Mouse (Mus musculus) midbrain, postnatal 0 days (tissue): ENCODE measurements at regions not wholly inside any gene's neighbourhood (a gene's known extent, or its start where the extent isn't known, plus 50 kb on each side); places are given as distances from the start of the nearest gene placed in this dataset.

Source experiments
- ATAC-seq: fragments of 200-750 bp; cut with Nextera tagmentation; 2 replicates; pipeline ENCODE4 v1.8.0; 2017; ENCODE audit warnings: moderate number of reproducible peaks, mild to moderate bottlenecking, moderate TSS enrichment, moderate library complexity; ENCODE audit not compliant: low FRiP score
- DNase-seq: peaks from one replicate; pipeline ENCODE4 v3.0.0-alpha.2; 2015; ENCODE audit warnings: low spot score
- H3K27ac ChIP-seq: fragments of 300-500 bp; sonication (generic); 2 replicates; pipeline ENCODE4 v1.5.1; 2014; ENCODE audit warnings: low read depth, mild to moderate bottlenecking, low read length, mixed read lengths
- H3K27me3 ChIP-seq: fragments of 300-500 bp; sonication (generic); 2 replicates; pipeline ENCODE4 v1.6.1; 2014; ENCODE audit warnings: low read length, control low read depth, mixed read lengths; ENCODE audit not compliant: insufficient read depth
- H3K36me3 ChIP-seq: fragments of 300-500 bp; sonication (generic); 2 replicates; pipeline ENCODE4 v1.6.1; 2014; ENCODE audit warnings: low read length, control low read depth, mixed read lengths; ENCODE audit not compliant: insufficient read depth
- H3K4me1 ChIP-seq: fragments of 300-500 bp; sonication (generic); 2 replicates; pipeline ENCODE4 v1.6.1; 2014; ENCODE audit warnings: mild to moderate bottlenecking, control low read depth, antibody characterized with exemption, low read length, mixed read lengths; ENCODE audit not compliant: insufficient read depth
- H3K4me2 ChIP-seq: fragments of 300-500 bp; sonication (generic); 2 replicates; pipeline ENCODE4 v1.6.1; 2014; ENCODE audit warnings: low read depth, mild to moderate bottlenecking, low read length, mixed read lengths; ENCODE audit not compliant: poor library complexity, severe bottlenecking
- H3K4me3 ChIP-seq: fragments of 300-500 bp; sonication (generic); 2 replicates; pipeline ENCODE4 v1.5.1; 2014; ENCODE audit warnings: low read depth, mild to moderate bottlenecking, low read length, moderate library complexity
- H3K9ac ChIP-seq: fragments of 300-500 bp; sonication (generic); replicated peaks from 2 replicates; pipeline ENCODE4 v1.6.1; 2014; ENCODE audit warnings: mild to moderate bottlenecking, low read length, moderate library complexity, mixed read lengths; ENCODE audit not compliant: poor library complexity, severe bottlenecking
- H3K9me3 ChIP-seq: fragments of 300-500 bp; sonication (generic); 2 replicates; pipeline ENCODE4 v1.6.1; 2016; ENCODE audit warnings: low read length, control low read depth
- CTCF ChIP-seq: IDR thresholded peaks from 2 replicates; pipeline ENCODE4 v1.5.1; 2016; ENCODE audit warnings: antibody characterized with exemption, mild to moderate bottlenecking
- WGBS: fragments of 180-500 bp; shearing (Covaris S2); extraction: QIAGEN DNeasy Blood & Tissue Kit; methylation state at CpG from one replicate; pipeline ENCODE4 v1.1.7; 2014; 5-methylcytosine and 5-hydroxymethylcytosine counted together

DNA sequence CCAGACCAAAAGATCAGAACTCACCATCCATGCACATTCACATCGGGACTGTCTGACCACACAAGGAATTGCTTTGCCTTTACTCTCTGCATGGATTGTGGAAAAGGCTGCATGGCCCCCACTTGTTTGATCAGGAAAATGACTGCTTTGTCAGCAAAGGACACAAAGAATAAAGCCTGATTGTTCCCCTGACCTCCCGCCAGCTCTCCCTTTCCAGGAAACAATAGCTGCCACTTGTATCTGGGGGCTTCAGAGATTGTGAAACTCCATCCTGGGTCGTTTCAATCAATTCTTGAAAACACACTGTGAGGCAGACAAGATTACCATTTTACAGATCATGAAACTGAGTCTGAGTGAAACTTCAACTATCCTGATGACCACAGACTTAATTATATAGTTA lies 70.7 kb downstream of the Zic3 start:
- Histone ChIP-seq H3K9me3 (no peaks in the 10 kb centered on the region), H3K36me3 (no peaks in the 10 kb centered on the region), H3K4me2 (no peak overlapping the region), H3K9ac (no peak overlapping the region), H3K27me3 (no peaks in the 10 kb centered on the region), H3K27ac (no peak overlapping the region), H3K4me3 (no peak overlapping the region), H3K4me1 (no peaks in the 10 kb centered on the region)
- no peak for TF ChIP-seq CTCF
- ATAC-seq (no peak), DNase-seq (no peak)
- WGBS = 29% methylated on average over 3 of the region's 3 CpGs

DNA sequence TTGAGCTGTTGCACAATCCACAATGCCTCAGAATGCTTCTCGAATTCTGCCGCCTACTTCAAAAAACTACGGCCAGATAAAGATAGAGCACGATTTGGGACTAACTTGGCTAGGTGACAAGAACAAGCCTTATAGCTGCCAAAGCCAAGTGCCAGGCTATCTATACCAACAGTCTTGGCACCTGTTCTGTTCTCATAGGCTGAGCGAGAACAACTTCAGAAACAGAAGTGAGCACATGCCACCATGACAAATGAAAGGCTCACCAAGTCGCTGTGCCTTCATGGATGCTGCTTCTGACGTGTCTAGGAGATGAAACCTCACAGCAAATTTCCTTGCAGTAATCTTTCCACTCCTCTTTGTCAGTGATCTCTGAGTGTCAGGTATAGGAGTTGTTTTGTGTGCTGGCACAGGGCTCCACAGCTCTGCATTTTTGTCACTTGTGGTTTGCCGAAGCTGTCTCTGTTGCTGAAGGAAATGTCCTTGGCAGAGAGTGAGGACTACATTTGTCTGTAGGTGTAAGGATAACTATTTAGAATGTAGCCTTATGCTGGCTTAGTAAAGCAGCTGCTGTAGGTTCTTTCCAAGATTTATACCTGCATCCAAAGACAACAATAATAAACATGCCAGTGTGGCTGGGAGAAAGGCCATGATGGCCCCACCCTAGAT lies 95.4 kb downstream of the Zic3 start:
- no peak for TF ChIP-seq CTCF
- WGBS = 83% methylated on average over 8 of the region's 8 CpGs

DNA sequence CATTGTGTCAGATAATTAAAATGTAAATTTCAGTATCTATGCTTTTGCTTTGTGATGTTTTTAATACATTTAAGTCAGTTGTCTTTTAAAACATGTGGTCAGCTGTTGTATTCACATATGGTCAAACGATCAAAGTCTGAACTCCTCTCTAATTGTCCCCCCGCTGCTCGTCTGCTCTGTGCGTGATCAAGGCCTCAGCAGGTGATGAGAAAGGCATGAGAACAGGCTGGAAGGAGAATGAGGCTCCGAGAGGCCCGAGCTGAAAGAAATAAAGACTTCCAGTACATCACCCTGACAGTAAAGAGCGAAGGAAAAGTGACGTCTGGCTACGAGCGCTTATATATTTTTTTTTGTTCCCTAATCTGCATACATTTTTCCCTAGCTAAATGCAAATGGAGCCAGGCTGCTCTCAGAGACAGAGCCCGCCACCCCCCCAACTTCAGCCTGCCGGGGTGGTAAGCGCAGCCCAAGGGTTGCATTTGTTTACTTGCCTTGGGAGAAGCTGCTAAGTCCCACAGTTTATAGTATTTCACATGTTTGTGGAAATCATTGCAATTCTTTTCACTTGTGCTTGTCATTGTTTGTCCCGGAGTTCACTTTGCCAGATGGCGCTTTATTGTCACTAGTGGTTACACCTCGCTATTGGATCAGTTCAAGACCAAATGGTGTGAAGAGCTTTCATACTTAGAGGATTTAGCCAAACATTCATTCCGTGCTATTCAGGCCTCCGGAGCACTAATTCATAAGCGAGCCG lies 133.0 kb downstream of the Zic3 start:
- WGBS = 26% methylated on average over 20 of the region's 20 CpGs
- no peaks in the 10 kb centered on the region for H3K36me3 ChIP-seq
- H3K9me3 ChIP-seq = no peaks in the 10 kb centered on the region
- H3K27ac ChIP-seq = no peak overlapping the region
- H3K27me3 ChIP-seq = no peaks in the 10 kb centered on the region
- no peak for TF ChIP-seq CTCF
- ATAC-seq (no peak), DNase-seq (peak; percentile 32)
- H3K4me3 ChIP-seq = peak overlapping the region; percentile 17
- peak overlapping the region; percentile 40 for H3K4me2 ChIP-seq
- no peak overlapping the region for H3K9ac ChIP-seq
- no peaks in the 10 kb centered on the region for H3K4me1 ChIP-seq

More for the DNA sequence above, 95.4 kb downstream of the Zic3 start:
- H3K4me1 ChIP-seq = no peaks in the 10 kb centered on the region
- no peak overlapping the region for H3K27ac ChIP-seq
- ATAC-seq = no peak
- H3K36me3 ChIP-seq = no peaks in the 10 kb centered on the region
- H3K9ac ChIP-seq = no peak overlapping the region
- no peak overlapping the region for H3K4me3 ChIP-seq
- no peaks in the 10 kb centered on the region for H3K27me3 ChIP-seq
- no peak overlapping the region for H3K4me2 ChIP-seq
- no peaks in the 10 kb centered on the region for H3K9me3 ChIP-seq
- no peak for DNase-seq

DNA sequence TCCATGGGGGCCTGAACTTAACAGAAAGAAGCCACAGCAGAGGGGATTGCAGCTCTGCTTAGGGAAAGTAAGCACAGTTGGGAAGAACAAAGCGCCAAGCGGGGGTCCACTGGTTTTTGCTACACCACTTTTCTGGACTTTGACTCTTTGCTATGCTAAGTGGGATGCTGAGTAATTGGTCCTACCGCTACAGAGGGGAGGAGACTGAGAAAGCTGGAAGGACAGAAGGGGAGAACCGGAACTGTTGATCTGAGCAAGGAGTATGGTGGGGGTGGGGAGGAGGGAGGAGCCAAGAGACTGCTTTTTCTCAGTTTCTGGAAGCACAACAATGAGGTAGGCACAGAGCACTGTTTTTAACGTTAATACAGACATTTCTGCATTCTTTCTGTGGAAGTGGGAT lies 134.9 kb downstream of the Zic3 start:
- no peak for DNase-seq
- Histone ChIP-seq H3K9me3 (no peaks in the 10 kb centered on the region), H3K27ac (no peak overlapping the region), H3K4me1 (no peaks in the 10 kb centered on the region), H3K36me3 (no peaks in the 10 kb centered on the region), H3K9ac (no peak overlapping the region), H3K27me3 (no peaks in the 10 kb centered on the region), H3K4me2 (no peak overlapping the region), H3K4me3 (no peak overlapping the region)
- 45% methylated on average over 5 of the region's 5 CpGs for WGBS
- no peak for TF ChIP-seq CTCF
- no peak for ATAC-seq

DNA sequence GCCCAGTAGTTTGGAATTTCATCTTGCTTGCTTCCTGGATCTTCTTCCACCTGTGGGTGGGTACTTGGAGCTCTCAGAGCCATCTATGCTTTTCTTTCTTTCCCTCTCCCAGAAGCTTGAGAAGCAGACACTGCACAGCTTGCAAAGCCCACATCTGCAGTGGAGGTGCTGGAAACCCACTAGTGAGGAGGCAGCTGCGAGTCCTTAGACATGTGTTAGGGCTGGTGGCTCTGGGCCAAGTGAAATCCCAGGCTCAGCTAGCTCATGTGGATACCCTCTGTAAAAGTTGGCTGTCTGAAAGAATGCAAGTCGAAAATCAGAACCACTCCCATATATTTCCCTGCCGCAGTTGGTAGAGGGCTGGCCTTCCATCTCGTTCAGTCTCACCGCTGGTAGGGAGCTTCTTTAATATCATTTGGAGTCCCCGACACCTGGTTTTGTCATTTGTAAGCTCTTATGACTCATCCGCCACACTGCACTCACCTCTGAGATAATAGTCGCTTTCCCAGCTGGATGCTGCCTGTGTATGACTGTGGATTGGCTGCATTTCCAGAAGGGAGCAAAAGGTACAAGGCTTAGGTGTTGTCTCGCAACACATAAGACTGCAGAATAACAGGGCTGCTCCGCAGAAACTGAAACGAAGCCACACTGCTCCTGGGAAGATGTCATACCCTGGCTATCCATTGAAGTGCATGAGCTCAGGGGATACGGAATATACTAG lies 143.8 kb downstream of the Zic3 start:
- Histone ChIP-seq H3K36me3 (no peaks in the 10 kb centered on the region), H3K9me3 (no peaks in the 10 kb centered on the region), H3K4me1 (no peaks in the 10 kb centered on the region), H3K9ac (no peak overlapping the region), H3K4me2 (no peak overlapping the region), H3K27ac (no peak overlapping the region), H3K27me3 (no peaks in the 10 kb centered on the region), H3K4me3 (no peak overlapping the region)
- no peak for DNase-seq
- TF ChIP-seq CTCF = no peak
- ATAC-seq = no peak
- WGBS = 76% methylated on average over 12 of the region's 12 CpGs

DNA sequence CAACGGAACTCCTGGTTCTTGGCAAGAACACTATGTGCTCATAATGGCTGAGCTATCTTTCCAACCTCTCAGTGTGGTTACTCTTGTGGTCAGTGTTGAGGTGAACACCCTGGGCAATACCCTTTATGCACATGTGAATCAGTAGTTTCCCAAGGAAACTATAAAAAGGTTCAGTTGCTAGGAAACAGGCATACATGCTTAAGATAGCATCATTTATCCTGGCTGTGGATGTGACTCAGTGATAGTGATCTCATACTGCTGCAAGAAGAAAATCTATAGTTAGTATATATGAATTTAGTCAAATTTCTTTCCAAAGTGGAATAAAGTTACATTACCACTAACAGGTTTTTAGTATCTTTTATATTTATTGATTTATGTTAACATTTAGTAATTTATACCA lies 151.8 kb downstream of the Zic3 start:
- H3K27me3 ChIP-seq = no peaks in the 10 kb centered on the region
- H3K4me1 ChIP-seq = no peaks in the 10 kb centered on the region
- no peak overlapping the region for H3K9ac ChIP-seq
- H3K4me2 ChIP-seq = no peak overlapping the region
- H3K27ac ChIP-seq = no peak overlapping the region
- H3K9me3 ChIP-seq = no peaks in the 10 kb centered on the region
- no peaks in the 10 kb centered on the region for H3K36me3 ChIP-seq
- 90% methylated on average over 1 of the region's 1 CpGs for WGBS
- ATAC-seq (no peak), DNase-seq (no peak)
- no peak for TF ChIP-seq CTCF
- no peak overlapping the region for H3K4me3 ChIP-seq
